Mouse (Mus musculus): Measurements from ENCODE around the gene Crebzf. TPM values are rescaled to one million over a fixed set of nuclear protein-coding genes. Genes with fewer than 3 reads are reported as not detected.

The Crebzf gene
- polyA plus RNA-seq, 1 experiment from 2014 or later: 53.5 TPM

Other genes with a start within 250 kb of the Crebzf start
- not detected in 2 replicates for gene Ccdc83, start 177.0 kb upstream of the Crebzf start, polyA plus RNA-seq (2014; fragmentation: Nextera tagmentation; extraction: Ambion mirVana)
- gene Sytl2, start 140.5 kb upstream of the Crebzf start, polyA plus RNA-seq (2014; fragmentation: Nextera tagmentation; extraction: Ambion mirVana): 4.8 and 5.2 TPM in 2 replicates
- 2.5 and 3.5 TPM in 2 replicates for gene Ccdc89, start 16.2 kb upstream of the Crebzf start, polyA plus RNA-seq (2014; fragmentation: Nextera tagmentation; extraction: Ambion mirVana)
- 116 and 117 TPM in 2 replicates for gene Tmem126a, start 14.5 kb downstream of the Crebzf start, polyA plus RNA-seq (2014; fragmentation: Nextera tagmentation; extraction: Ambion mirVana)
- 41.3 and 42.8 TPM in 2 replicates for gene Tmem126b, start 33.3 kb downstream of the Crebzf start, polyA plus RNA-seq (2014; fragmentation: Nextera tagmentation; extraction: Ambion mirVana)
- 5.3 and 6.6 TPM in 2 replicates for gene Dlg2, start 33.9 kb downstream of the Crebzf start, polyA plus RNA-seq (2014; fragmentation: Nextera tagmentation; extraction: Ambion mirVana)